Mouse (Mus musculus) neural tube, embryonic 13.5 days (tissue): ENCODE data around the gene Sorbs2. TPM values are rescaled to one million over a fixed set of nuclear protein-coding genes. Genes with fewer than 3 reads are reported as not detected.

ENCODE experiments used
- ATAC-seq: fragments of 200-750 bp; cut with Nextera tagmentation; 2 replicates; pipeline ENCODE4 v1.8.0; 2017; ENCODE audit warnings: low read depth, mild to moderate bottlenecking, moderate TSS enrichment, moderate library complexity
- H3K27ac ChIP-seq: fragments of 300-500 bp; sonication (generic); replicated peaks from 2 replicates; pipeline ENCODE4 v1.5.1; 2015; ENCODE audit warnings: moderate library complexity, mild to moderate bottlenecking, inconsistent platforms
- H3K27me3 ChIP-seq: fragments of 300-500 bp; sonication (generic); 2 replicates; pipeline ENCODE4 v1.6.1; 2015; ENCODE audit warnings: mild to moderate bottlenecking, inconsistent platforms
- H3K36me3 ChIP-seq: fragments of 300-500 bp; sonication (generic); 2 replicates; pipeline ENCODE4 v1.6.1; 2015; ENCODE audit warnings: mild to moderate bottlenecking, inconsistent platforms
- H3K4me1 ChIP-seq: fragments of 300-500 bp; sonication (generic); replicated peaks from 2 replicates; pipeline ENCODE4 v1.6.1; 2015; ENCODE audit warnings: inconsistent platforms
- H3K4me2 ChIP-seq: fragments of 300-500 bp; sonication (generic); 2 replicates; pipeline ENCODE4 v1.6.1; 2015; ENCODE audit warnings: inconsistent platforms, mild to moderate bottlenecking, moderate library complexity
- H3K4me3 ChIP-seq: fragments of 300-500 bp; sonication (generic); 2 replicates; pipeline ENCODE4 v1.5.1; 2015; ENCODE audit warnings: mild to moderate bottlenecking, inconsistent platforms
- H3K9ac ChIP-seq: fragments of 300-500 bp; sonication (generic); 2 replicates; pipeline ENCODE4 v1.6.1; 2015; ENCODE audit warnings: moderate library complexity, mild to moderate bottlenecking, inconsistent platforms
- H3K9me3 ChIP-seq: fragments of 300-500 bp; sonication (generic); 2 replicates; pipeline ENCODE4 v1.6.1; 2016; ENCODE audit warnings: inconsistent platforms
- WGBS: fragments of 180-500 bp; shearing (Covaris S2); methylation state at CpG from one replicate; pipeline ENCODE4 v1.1.7; 2015; 5-methylcytosine and 5-hydroxymethylcytosine counted together
- polyA plus RNA-seq: library from polyadenylated mRNA; unstranded; fragments of >200 nt; fragmentation: Nextera tagmentation; extraction: Ambion mirVana; gene quantifications from 2 replicates; pipeline ENCODE4 v1.2.1, GENCODE M21; 2015

Sorbs2 gene
- polyA plus RNA-seq, 1 experiment from 2014 or later = 50.5 TPM

- Histone ChIP-seq H3K36me3 (no peaks in the 10 kb centered on the region), H3K9ac (no peak overlapping the region), H3K4me1 (no peaks in the 10 kb centered on the region), H3K27ac (no peak overlapping the region), H3K27me3 (no peaks in the 10 kb centered on the region), H3K4me3 (no peak overlapping the region), H3K4me2 (no peak overlapping the region), H3K9me3 (no peaks in the 10 kb centered on the region)
- 81% methylated on average over 2 of the region's 2 CpGs for WGBS
- ATAC-seq = no peak
Measured at GRCm38 (mm10) chr8:45527708-45528107, 20.1 kb downstream of the Sorbs2 start.

- ATAC-seq = no peak
Measured at GRCm38 (mm10) chr8:45528890-45529289, 21.3 kb downstream of the Sorbs2 start.

GRCm38 (mm10) chr8:45536578-45536977 is 29.0 kb downstream of the Sorbs2 start:
- Histone ChIP-seq H3K9me3 (no peaks in the 10 kb centered on the region), H3K4me2 (no peak overlapping the region), H3K27ac (no peak overlapping the region), H3K9ac (no peak overlapping the region), H3K27me3 (no peaks in the 10 kb centered on the region), H3K36me3 (no peaks in the 10 kb centered on the region), H3K4me1 (peaks cover 22% of the 10 kb centered on the region), H3K4me3 (no peak overlapping the region)
- ATAC-seq = no peak
- WGBS = 91% methylated on average over 9 of the region's 9 CpGs

More at GRCm38 (mm10) chr8:45528890-45529289, 21.3 kb downstream of the Sorbs2 start:
- Histone ChIP-seq H3K36me3 (no peaks in the 10 kb centered on the region), H3K9ac (no peak overlapping the region), H3K4me1 (no peaks in the 10 kb centered on the region), H3K27ac (no peak overlapping the region), H3K4me2 (no peak overlapping the region), H3K9me3 (no peaks in the 10 kb centered on the region), H3K27me3 (no peaks in the 10 kb centered on the region), H3K4me3 (no peak overlapping the region)
- 78% methylated on average over 2 of the region's 2 CpGs for WGBS

- Histone ChIP-seq H3K4me1 (peaks cover 27% of the 10 kb centered on the region), H3K27me3 (no peaks in the 10 kb centered on the region), H3K27ac (peak overlapping the region; percentile 1; the same call in 1 of the 2 replicates), H3K4me3 (no peak overlapping the region), H3K9me3 (no peaks in the 10 kb centered on the region), H3K36me3 (no peaks in the 10 kb centered on the region), H3K4me2 (no peak overlapping the region), H3K9ac (no peak overlapping the region)
- no peak for ATAC-seq
- 66% methylated on average over 5 of the region's 5 CpGs for WGBS
Measured at GRCm38 (mm10) chr8:45540513-45540912, 32.9 kb downstream of the Sorbs2 start.

- Histone ChIP-seq H3K27me3 (no peaks in the 10 kb centered on the region), H3K36me3 (no peaks in the 10 kb centered on the region), H3K9me3 (no peaks in the 10 kb centered on the region), H3K27ac (no peak overlapping the region), H3K4me2 (no peak overlapping the region), H3K4me1 (no peaks in the 10 kb centered on the region), H3K9ac (no peak overlapping the region), H3K4me3 (no peak overlapping the region)
- WGBS = 55% methylated on average over 3 of the region's 3 CpGs
- no peak for ATAC-seq
Measured at GRCm38 (mm10) chr8:45552175-45552574, 44.6 kb downstream of the Sorbs2 start.

- H3K9me3 ChIP-seq = no peaks in the 10 kb centered on the region
- H3K4me1 ChIP-seq = peaks cover 15% of the 10 kb centered on the region
- 81% methylated on average over 4 of the region's 4 CpGs for WGBS
- no peak overlapping the region for H3K4me2 ChIP-seq
- no peak overlapping the region for H3K4me3 ChIP-seq
- H3K9ac ChIP-seq = no peak overlapping the region
- no peak overlapping the region for H3K27ac ChIP-seq
- ATAC-seq = no peak
- H3K36me3 ChIP-seq = no peaks in the 10 kb centered on the region
- H3K27me3 ChIP-seq = no peaks in the 10 kb centered on the region
Measured at GRCm38 (mm10) chr8:45554627-45555026, 47.0 kb downstream of the Sorbs2 start.

- Histone ChIP-seq H3K4me3 (no peak overlapping the region), H3K4me2 (no peak overlapping the region), H3K36me3 (no peaks in the 10 kb centered on the region), H3K9me3 (no peaks in the 10 kb centered on the region), H3K27me3 (no peaks in the 10 kb centered on the region), H3K4me1 (peaks cover 19% of the 10 kb centered on the region), H3K27ac (peak overlapping the region; percentile 65), H3K9ac (no peak overlapping the region)
- ATAC-seq = peak; percentile 94
- 11% methylated on average over 3 of the region's 3 CpGs for WGBS
Measured at GRCm38 (mm10) chr8:45557936-45558335, 50.3 kb downstream of the Sorbs2 start.

GRCm38 (mm10) chr8:45558426-45558825 is 50.8 kb downstream of the Sorbs2 start:
- Histone ChIP-seq H3K4me2 (no peak overlapping the region), H3K36me3 (no peaks in the 10 kb centered on the region), H3K27ac (no peak overlapping the region), H3K4me3 (no peak overlapping the region), H3K27me3 (no peaks in the 10 kb centered on the region), H3K9me3 (no peaks in the 10 kb centered on the region), H3K9ac (no peak overlapping the region), H3K4me1 (peaks cover 19% of the 10 kb centered on the region)
- 58% methylated on average over 5 of the region's 5 CpGs for WGBS
- ATAC-seq = no peak

GRCm38 (mm10) chr8:45559176-45559820 is 51.7 kb downstream of the Sorbs2 start:
- no peak overlapping the region for H3K27ac ChIP-seq
- H3K4me2 ChIP-seq = no peak overlapping the region
- no peak for ATAC-seq
- no peaks in the 10 kb centered on the region for H3K27me3 ChIP-seq
- peaks cover 19% of the 10 kb centered on the region for H3K4me1 ChIP-seq
- no peaks in the 10 kb centered on the region for H3K9me3 ChIP-seq
- no peaks in the 10 kb centered on the region for H3K36me3 ChIP-seq
- 82% methylated on average over 6 of the region's 6 CpGs for WGBS
- no peak overlapping the region for H3K4me3 ChIP-seq
- H3K9ac ChIP-seq = no peak overlapping the region

GRCm38 (mm10) chr8:45565189-45565588 is 57.6 kb downstream of the Sorbs2 start:
- ATAC-seq = no peak
- Histone ChIP-seq H3K9ac (no peak overlapping the region), H3K4me2 (no peak overlapping the region), H3K27ac (no peak overlapping the region), H3K4me1 (0 out of 2 replicates have a peak, but pooled peaks cover 3% of the 10 kb centered on the region), H3K9me3 (no peaks in the 10 kb centered on the region), H3K36me3 (0 out of 2 replicates have a peak, but pooled peaks cover 13% of the 10 kb centered on the region), H3K27me3 (no peaks in the 10 kb centered on the region), H3K4me3 (no peak overlapping the region)
- 87% methylated on average over 1 of the region's 1 CpGs for WGBS

GRCm38 (mm10) chr8:45570117-45570516 is 62.5 kb downstream of the Sorbs2 start:
- no peaks in the 10 kb centered on the region for H3K9me3 ChIP-seq
- 76% methylated on average over 4 of the region's 4 CpGs for WGBS
- H3K36me3 ChIP-seq = 0 out of 2 replicates have a peak, but pooled peaks cover 12% of the 10 kb centered on the region

GRCm38 (mm10) chr8:45579714-45580543 is 72.3 kb downstream of the Sorbs2 start:
- Histone ChIP-seq H3K4me1 (peaks cover 4% of the 10 kb centered on the region; the same call in 1 of the 2 replicates), H3K4me2 (no peak overlapping the region), H3K27me3 (no peaks in the 10 kb centered on the region), H3K9me3 (no peaks in the 10 kb centered on the region), H3K27ac (no peak overlapping the region), H3K36me3 (no peaks in the 10 kb centered on the region), H3K4me3 (no peak overlapping the region), H3K9ac (no peak overlapping the region)
- 82% methylated on average over 7 of the region's 7 CpGs for WGBS
- no peak for ATAC-seq

More at GRCm38 (mm10) chr8:45570117-45570516, 62.5 kb downstream of the Sorbs2 start:
- no peak overlapping the region for H3K9ac ChIP-seq
- no peaks in the 10 kb centered on the region for H3K27me3 ChIP-seq
- no peak overlapping the region for H3K4me2 ChIP-seq
- ATAC-seq = no peak
- no peaks in the 10 kb centered on the region for H3K4me1 ChIP-seq
- H3K27ac ChIP-seq = no peak overlapping the region
- no peak overlapping the region for H3K4me3 ChIP-seq
